Mouse (Mus musculus): Measurements from ENCODE around the gene Nqo2. TPM values are rescaled to one million over a fixed set of nuclear protein-coding genes. Genes with fewer than 3 reads are reported as not detected.
"Not testable (repeated sequence)": the region's sequence is repeated elsewhere in the genome, so short reads cannot be mapped to it uniquely, and the experiment has no call there.

Nqo2 gene
- polyA plus RNA-seq, 1 experiment, result 28.4 TPM

- no peaks in the 10 kb centered on the region for H3K27me3 ChIP-seq (ENCODE audit: control insufficient read depth, insufficient read depth, low read length)
- H3K27ac ChIP-seq (ENCODE audit: control insufficient read depth, insufficient read depth, low read depth, low read length), result no peak overlapping the region
- no peaks in the 10 kb centered on the region; the same call in 1 of the 2 replicates for H3K36me3 ChIP-seq (ENCODE audit: control insufficient read depth, insufficient read depth, low read length)
- H3K4me3 ChIP-seq (ENCODE audit: control insufficient read depth, low read depth, low read length), result no peak overlapping the region
- no peak for TF ChIP-seq CTCF (IDR thresholded peaks at IDR 0.05; ENCODE audit: control insufficient read depth, insufficient read depth, insufficient replicate concordance, low read depth, low read length)
- no peak for TF ChIP-seq POLR2A (IDR thresholded peaks at IDR 0.05; ENCODE audit: control insufficient read depth, low read depth, low read length)
- peaks cover 9% of the 10 kb centered on the region for H3K4me1 ChIP-seq (ENCODE audit: control insufficient read depth, insufficient read depth, low read length)
Observed at GRCm38 (mm10) chr13:33937151-33937550, 27.3 kb upstream of the Nqo2 start.

- H3K4me1 ChIP-seq (ENCODE audit: control insufficient read depth, insufficient read depth, low read length); H3K27me3 ChIP-seq (ENCODE audit: control insufficient read depth, insufficient read depth, low read length); H3K36me3 ChIP-seq (ENCODE audit: control insufficient read depth, insufficient read depth, low read length); H3K4me3 ChIP-seq (ENCODE audit: control insufficient read depth, low read depth, low read length); H3K27ac ChIP-seq (ENCODE audit: control insufficient read depth, insufficient read depth, low read depth, low read length): not testable (repeated sequence)
Observed at GRCm38 (mm10) chr13:33937587-33937986, 26.9 kb upstream of the Nqo2 start.

GRCm38 (mm10) chr13:33941288-33941808 is 23.1 kb upstream of the Nqo2 start:
- Histone ChIP-seq H3K27me3 (ENCODE audit: control insufficient read depth, insufficient read depth, low read length) (no peaks in the 10 kb centered on the region), H3K36me3 (ENCODE audit: control insufficient read depth, insufficient read depth, low read length) (no peaks in the 10 kb centered on the region), H3K4me3 (ENCODE audit: control insufficient read depth, low read depth, low read length) (no peak overlapping the region), H3K4me1 (ENCODE audit: control insufficient read depth, insufficient read depth, low read length) (no peaks in the 10 kb centered on the region; the same call in 1 of the 2 replicates), H3K27ac (ENCODE audit: control insufficient read depth, insufficient read depth, low read depth, low read length) (no peak overlapping the region)
- no peak for TF ChIP-seq CTCF (IDR thresholded peaks at IDR 0.05; ENCODE audit: control insufficient read depth, insufficient read depth, insufficient replicate concordance, low read depth, low read length)
- TF ChIP-seq POLR2A (IDR thresholded peaks at IDR 0.05; ENCODE audit: control insufficient read depth, low read depth, low read length), result no peak

- no peaks in the 10 kb centered on the region for H3K36me3 ChIP-seq (ENCODE audit: control insufficient read depth, insufficient read depth, low read length)
- no peak overlapping the region for H3K4me3 ChIP-seq (ENCODE audit: control insufficient read depth, low read depth, low read length)
- no peaks in the 10 kb centered on the region for H3K27me3 ChIP-seq (ENCODE audit: control insufficient read depth, insufficient read depth, low read length)
- no peak overlapping the region for H3K27ac ChIP-seq (ENCODE audit: control insufficient read depth, insufficient read depth, low read depth, low read length)
- TF ChIP-seq CTCF (IDR thresholded peaks at IDR 0.05; ENCODE audit: control insufficient read depth, insufficient read depth, insufficient replicate concordance, low read depth, low read length), result no peak
- no peak for TF ChIP-seq POLR2A (IDR thresholded peaks at IDR 0.05; ENCODE audit: control insufficient read depth, low read depth, low read length)
- no peaks in the 10 kb centered on the region for H3K4me1 ChIP-seq (ENCODE audit: control insufficient read depth, insufficient read depth, low read length)
Observed at GRCm38 (mm10) chr13:33942212-33942779, 22.2 kb upstream of the Nqo2 start.

GRCm38 (mm10) chr13:33951308-33952074 is 13.0 kb upstream of the Nqo2 start:
- Histone ChIP-seq H3K4me3 (ENCODE audit: control insufficient read depth, low read depth, low read length) (no peak overlapping the region), H3K36me3 (ENCODE audit: control insufficient read depth, insufficient read depth, low read length) (no peaks in the 10 kb centered on the region), H3K27ac (ENCODE audit: control insufficient read depth, insufficient read depth, low read depth, low read length) (no peak overlapping the region), H3K4me1 (ENCODE audit: control insufficient read depth, insufficient read depth, low read length) (no peaks in the 10 kb centered on the region), H3K27me3 (ENCODE audit: control insufficient read depth, insufficient read depth, low read length) (no peaks in the 10 kb centered on the region)
- TF ChIP-seq CTCF (IDR thresholded peaks at IDR 0.05; ENCODE audit: control insufficient read depth, insufficient read depth, insufficient replicate concordance, low read depth, low read length) (no peak), POLR2A (IDR thresholded peaks at IDR 0.05; ENCODE audit: control insufficient read depth, low read depth, low read length) (no peak)

- no peaks in the 10 kb centered on the region for H3K27me3 ChIP-seq (ENCODE audit: control insufficient read depth, insufficient read depth, low read length)
Observed at GRCm38 (mm10) chr13:33952075-33952449, 12.4 kb upstream of the Nqo2 start.

GRCm38 (mm10) chr13:33952947-33953346 is 11.5 kb upstream of the Nqo2 start:
- H3K27ac ChIP-seq (ENCODE audit: control insufficient read depth, insufficient read depth, low read depth, low read length), result no peak overlapping the region
- H3K36me3 ChIP-seq (ENCODE audit: control insufficient read depth, insufficient read depth, low read length), result no peaks in the 10 kb centered on the region
- TF ChIP-seq CTCF (IDR thresholded peaks at IDR 0.05; ENCODE audit: control insufficient read depth, insufficient read depth, insufficient replicate concordance, low read depth, low read length) (no peak), POLR2A (IDR thresholded peaks at IDR 0.05; ENCODE audit: control insufficient read depth, low read depth, low read length) (no peak)
- H3K4me3 ChIP-seq (ENCODE audit: control insufficient read depth, low read depth, low read length), result no peak overlapping the region
- no peaks in the 10 kb centered on the region for H3K27me3 ChIP-seq (ENCODE audit: control insufficient read depth, insufficient read depth, low read length)
- H3K4me1 ChIP-seq (ENCODE audit: control insufficient read depth, insufficient read depth, low read length), result no peaks in the 10 kb centered on the region

More at GRCm38 (mm10) chr13:33952075-33952449, 12.4 kb upstream of the Nqo2 start:
- Histone ChIP-seq H3K27ac (ENCODE audit: control insufficient read depth, insufficient read depth, low read depth, low read length) (no peak overlapping the region), H3K4me3 (ENCODE audit: control insufficient read depth, low read depth, low read length) (no peak overlapping the region), H3K4me1 (ENCODE audit: control insufficient read depth, insufficient read depth, low read length) (no peaks in the 10 kb centered on the region), H3K36me3 (ENCODE audit: control insufficient read depth, insufficient read depth, low read length) (no peaks in the 10 kb centered on the region)
- no peak for TF ChIP-seq POLR2A (IDR thresholded peaks at IDR 0.05; ENCODE audit: control insufficient read depth, low read depth, low read length)
- no peak for TF ChIP-seq CTCF (IDR thresholded peaks at IDR 0.05; ENCODE audit: control insufficient read depth, insufficient read depth, insufficient replicate concordance, low read depth, low read length)
